Mouse (Mus musculus) spleen, adult 2 months (tissue): ENCODE measurements around the gene Hs3st1.

Experiments
- CTCF ChIP-seq: fragments of 200-500 bp; IDR thresholded peaks from 2 replicates; pipeline ENCODE4 v1.5.1; 2011; ENCODE audit warnings: mild to moderate bottlenecking, inconsistent platforms; ENCODE audit not compliant: insufficient read depth, insufficient read length, insufficient replicate concordance; ENCODE audit errors: extremely low read depth
- POLR2A ChIP-seq: fragments of 200-500 bp; IDR thresholded peaks from 2 replicates; pipeline ENCODE4 v1.6.1; 2011; ENCODE audit warnings: low read depth, low read length, inconsistent platforms

DNA sequence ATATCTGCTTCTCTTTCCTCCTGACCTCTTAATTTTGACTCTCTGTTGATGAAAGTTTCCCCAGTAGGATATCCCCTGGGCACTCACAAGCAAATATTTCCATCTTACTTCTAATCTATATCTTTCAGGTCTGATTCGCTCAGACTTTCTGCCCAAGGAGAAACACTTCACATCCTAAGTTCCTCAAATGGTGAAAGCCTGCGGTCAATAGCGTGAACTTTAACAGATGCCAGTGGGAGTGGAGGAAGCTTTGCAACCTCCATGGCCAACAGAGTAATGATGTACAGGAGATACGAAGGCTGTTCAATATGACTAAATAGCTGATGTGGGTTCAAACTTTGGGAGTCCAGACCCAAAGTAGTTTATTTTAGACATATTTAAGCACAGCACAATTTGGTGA is 94.4 kb downstream of the Hs3st1 start:
- no peak for TF ChIP-seq CTCF
- no peak for TF ChIP-seq POLR2A
